Mouse (Mus musculus): Measurements from ENCODE around the gene Gm12248. TPM values are rescaled to one million over a fixed set of nuclear protein-coding genes. Genes with fewer than 3 reads are reported as not detected.

Gm12248 gene
- polyA plus RNA-seq, 1 experiment from 2014 or later: not detected

DNA sequence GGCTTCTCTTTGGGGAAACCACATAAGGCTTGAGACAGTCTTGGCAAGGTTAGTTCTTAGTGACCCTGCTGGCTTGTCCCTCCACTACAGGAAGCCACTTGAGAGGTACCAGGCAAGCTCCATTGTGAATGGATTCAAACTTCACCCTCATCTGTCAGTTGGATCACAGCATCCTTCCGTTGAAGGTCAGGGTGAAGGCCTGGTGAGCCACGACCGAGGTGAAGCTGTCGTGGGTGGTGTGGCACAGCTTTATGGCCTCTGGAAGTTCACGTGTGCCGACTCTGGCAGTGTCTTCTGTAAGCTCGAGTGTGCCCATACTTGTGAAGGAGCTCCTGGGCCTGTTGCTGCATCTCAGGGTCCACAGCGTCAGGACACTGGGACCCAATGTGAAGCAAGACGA is 28.4 kb upstream of the Gm12248 start:
- H3K4me1 ChIP-seq (replicated peaks): peaks cover 2% of the 10 kb centered on the region; the same call in 1 of the 2 replicates
- no peaks in the 10 kb centered on the region for H3K27me3 ChIP-seq
- 95% methylated on average over 9 of the region's 9 CpGs for WGBS
- H3K27ac ChIP-seq: no peak overlapping the region
- no peaks in the 10 kb centered on the region for H3K9me3 ChIP-seq
- ATAC-seq: no peak
- no peak overlapping the region for H3K4me2 ChIP-seq (replicated peaks)
- H3K36me3 ChIP-seq: peaks cover 90% of the 10 kb centered on the region
- H3K4me3 ChIP-seq (replicated peaks): no peak overlapping the region
- no peak overlapping the region for H3K9ac ChIP-seq (replicated peaks)

DNA sequence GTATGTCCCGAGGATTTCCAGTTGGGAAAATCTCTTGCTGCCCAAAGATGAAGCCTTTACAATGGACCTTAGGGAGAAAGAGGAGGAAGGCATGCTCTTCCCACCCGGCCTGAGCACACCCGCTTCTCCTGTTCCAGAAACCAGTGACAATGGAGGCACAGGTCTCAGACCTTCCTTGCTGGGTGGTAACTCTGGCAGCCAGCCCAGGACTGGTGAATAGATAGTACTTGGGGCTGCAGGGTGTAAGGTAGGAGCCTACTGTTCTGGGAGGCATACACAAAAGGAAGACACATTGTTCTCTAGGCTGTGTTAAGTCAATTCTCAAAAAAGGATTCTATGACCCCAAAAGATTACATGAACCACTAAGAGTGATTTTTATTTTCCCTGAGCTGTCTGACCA is 27.7 kb upstream of the Gm12248 start:
- Histone ChIP-seq H3K36me3 (peaks cover 90% of the 10 kb centered on the region), H3K27ac (no peak overlapping the region), H3K4me2 (replicated peaks) (no peak overlapping the region), H3K4me1 (replicated peaks) (no peaks in the 10 kb centered on the region), H3K4me3 (replicated peaks) (no peak overlapping the region), H3K9ac (replicated peaks) (no peak overlapping the region), H3K27me3 (no peaks in the 10 kb centered on the region), H3K9me3 (no peaks in the 10 kb centered on the region)
- no peak for ATAC-seq
- WGBS: 86% methylated on average over 3 of the region's 3 CpGs

DNA sequence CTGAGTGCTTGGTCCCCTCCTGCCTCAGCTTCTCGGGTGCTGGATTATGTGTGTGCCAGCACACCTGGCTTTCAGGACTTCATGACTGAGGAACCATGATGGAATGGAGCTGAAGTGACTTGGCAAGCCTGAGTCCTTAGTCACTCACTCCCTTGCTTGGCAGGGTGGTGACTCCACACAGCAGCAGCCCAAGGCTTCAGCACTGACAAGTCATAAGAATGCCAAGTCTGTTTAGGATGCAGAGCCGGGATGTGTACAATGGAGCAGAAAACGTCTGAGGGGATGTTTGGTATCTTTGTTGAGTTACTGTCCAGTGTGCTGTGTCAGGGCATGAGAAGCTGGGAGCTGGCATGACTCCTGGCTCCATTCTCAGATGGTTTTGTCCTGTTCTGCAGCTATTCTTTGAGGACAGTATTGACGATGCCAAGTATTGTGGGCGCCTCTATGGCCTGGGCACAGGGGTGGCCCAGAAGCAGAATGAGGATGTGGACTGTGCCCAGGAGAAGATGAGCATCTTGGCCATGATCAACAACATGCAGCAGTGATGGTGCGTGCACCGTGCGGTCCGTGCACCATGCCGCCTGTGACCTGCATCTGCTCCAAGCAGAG is 24.2 kb upstream of the Gm12248 start:
- Histone ChIP-seq H3K27ac (no peak overlapping the region), H3K4me1 (replicated peaks) (no peaks in the 10 kb centered on the region), H3K4me3 (replicated peaks) (no peak overlapping the region), H3K9ac (replicated peaks) (no peak overlapping the region), H3K36me3 (peaks cover 93% of the 10 kb centered on the region), H3K27me3 (no peaks in the 10 kb centered on the region), H3K4me2 (replicated peaks) (no peak overlapping the region), H3K9me3 (no peaks in the 10 kb centered on the region)
- 90% methylated on average over 10 of the region's 10 CpGs for WGBS
- no peak for ATAC-seq

DNA sequence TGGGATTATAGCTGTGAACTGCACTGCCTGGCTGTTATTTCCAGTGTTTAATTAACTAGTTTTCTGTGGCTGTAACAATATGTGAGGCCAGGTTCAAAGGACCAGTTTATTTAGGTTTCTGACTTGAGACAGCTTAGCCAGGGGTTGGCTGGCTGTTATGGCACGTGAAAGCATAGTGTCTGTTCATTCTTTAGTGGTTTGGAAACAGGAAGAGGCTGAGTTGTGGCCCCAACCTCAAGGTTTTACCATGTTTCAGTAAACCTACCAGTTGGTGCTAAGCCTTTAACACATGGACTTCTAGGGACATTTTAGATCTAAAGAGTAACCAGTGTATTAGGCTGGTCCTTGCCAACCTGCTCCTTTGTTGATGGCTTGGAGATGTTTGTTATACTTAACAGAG is 23.6 kb upstream of the Gm12248 start:
- H3K27me3 ChIP-seq: no peaks in the 10 kb centered on the region
- H3K4me1 ChIP-seq (replicated peaks): no peaks in the 10 kb centered on the region
- H3K4me2 ChIP-seq (replicated peaks): no peak overlapping the region
- peaks cover 93% of the 10 kb centered on the region for H3K36me3 ChIP-seq
- H3K27ac ChIP-seq: no peak overlapping the region
- no peak for ATAC-seq
- WGBS: 94% methylated on average over 1 of the region's 1 CpGs
- H3K4me3 ChIP-seq (replicated peaks): no peak overlapping the region
- H3K9ac ChIP-seq (replicated peaks): no peak overlapping the region
- H3K9me3 ChIP-seq: no peaks in the 10 kb centered on the region

DNA sequence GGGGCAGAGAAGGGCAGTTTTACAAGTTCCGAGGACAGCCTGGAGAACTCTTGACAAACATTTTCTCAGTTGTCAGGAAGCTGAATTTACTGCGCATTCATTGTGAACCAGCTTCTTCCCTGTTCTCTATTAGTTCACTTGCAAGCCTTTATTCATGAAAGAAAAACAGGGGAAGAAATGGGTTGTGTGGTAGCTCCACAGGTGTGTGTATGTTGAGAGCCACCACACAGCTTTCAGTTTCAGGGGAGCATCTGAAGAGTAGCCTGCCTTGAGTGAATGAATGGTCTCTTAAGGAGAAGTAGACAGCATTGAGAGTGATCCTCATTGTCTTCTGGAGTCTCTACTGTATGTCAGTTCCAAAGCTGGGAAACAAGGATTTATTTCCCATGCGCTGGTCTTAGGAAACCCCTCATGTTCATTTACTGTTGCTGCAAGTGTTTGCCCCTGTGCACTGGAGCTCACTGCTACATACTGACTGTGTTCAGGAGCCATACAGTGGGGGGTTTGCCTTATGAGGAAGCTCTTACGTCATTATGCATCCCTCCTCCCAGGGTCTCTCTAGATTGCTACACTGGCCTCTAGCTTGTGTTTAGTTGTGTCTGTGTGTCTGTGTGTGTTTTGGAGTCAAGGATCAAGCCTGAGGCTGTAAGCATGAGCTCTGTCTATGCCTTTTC is 14.9 kb upstream of the Gm12248 start:
- Histone ChIP-seq H3K4me1 (replicated peaks) (peaks cover 39% of the 10 kb centered on the region), H3K9ac (replicated peaks) (no peak overlapping the region), H3K27ac (no peak overlapping the region), H3K4me2 (replicated peaks) (no peak overlapping the region), H3K27me3 (no peaks in the 10 kb centered on the region), H3K36me3 (peaks cover 37% of the 10 kb centered on the region), H3K9me3 (no peaks in the 10 kb centered on the region), H3K4me3 (replicated peaks) (no peak overlapping the region)
- WGBS: 94% methylated on average over 4 of the region's 4 CpGs
- ATAC-seq: no peak

DNA sequence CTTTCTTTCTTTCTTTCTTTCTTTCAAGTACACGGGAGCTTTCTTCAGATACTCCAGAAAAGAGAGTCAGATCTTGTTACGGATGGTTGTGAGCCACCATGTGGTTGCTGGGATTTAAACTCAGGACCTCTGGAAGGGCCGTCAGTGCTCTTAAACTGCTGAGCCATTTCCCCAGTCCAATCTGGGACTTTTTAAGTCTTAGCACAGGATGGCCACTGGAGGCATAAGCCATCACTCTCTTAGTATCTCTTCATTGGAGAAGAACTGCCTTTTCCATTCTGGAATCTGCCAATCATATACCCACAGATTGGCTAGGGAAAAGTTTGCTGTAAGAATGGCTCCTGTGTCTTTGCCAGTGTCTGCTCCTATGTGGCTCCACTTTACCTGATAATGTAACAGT is 14.1 kb upstream of the Gm12248 start:
- Histone ChIP-seq H3K27me3 (no peaks in the 10 kb centered on the region), H3K27ac (no peak overlapping the region), H3K4me2 (replicated peaks) (no peak overlapping the region), H3K9me3 (no peaks in the 10 kb centered on the region), H3K4me3 (replicated peaks) (no peak overlapping the region), H3K36me3 (peaks cover 29% of the 10 kb centered on the region), H3K4me1 (replicated peaks) (peaks cover 41% of the 10 kb centered on the region), H3K9ac (replicated peaks) (no peak overlapping the region)
- WGBS: 63% methylated on average over 3 of the region's 3 CpGs
- ATAC-seq: no peak

DNA sequence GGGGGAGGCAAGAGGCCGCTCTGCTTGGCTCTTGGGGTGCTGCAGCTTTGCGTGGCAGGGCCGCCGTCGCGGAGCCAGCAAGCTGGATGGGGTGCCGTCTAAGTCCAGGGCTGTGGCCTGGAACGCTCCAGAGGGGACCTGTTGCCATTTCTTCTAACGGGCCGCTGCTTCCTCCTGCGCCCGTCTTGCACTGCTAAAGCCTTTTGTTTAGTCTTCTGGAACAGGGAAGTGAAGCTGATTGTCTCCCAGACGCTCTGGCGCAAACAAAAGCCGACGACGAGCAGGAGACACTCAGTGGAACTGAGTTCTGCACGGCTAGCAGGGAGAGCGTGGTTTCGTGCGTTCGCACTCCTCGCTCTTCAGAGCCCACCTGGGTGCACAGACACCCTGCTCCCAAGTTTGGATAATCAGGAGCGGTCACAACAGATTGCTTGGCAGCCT is 11.4 kb upstream of the Gm12248 start:
- no peaks in the 10 kb centered on the region for H3K27me3 ChIP-seq
- ATAC-seq: peak; percentile 58
- H3K36me3 ChIP-seq: 0 out of 2 replicates have a peak, but pooled peaks cover 3% of the 10 kb centered on the region
- H3K27ac ChIP-seq: peak overlapping the region; percentile 87
- no peaks in the 10 kb centered on the region for H3K9me3 ChIP-seq
- under 1% methylated on average over 24 of the region's 24 CpGs for WGBS
- H3K4me1 ChIP-seq (replicated peaks): peaks cover 41% of the 10 kb centered on the region
- H3K4me2 ChIP-seq (replicated peaks): peak overlapping the region; percentile 72
- peak overlapping the region; percentile 90 for H3K4me3 ChIP-seq (replicated peaks)
- H3K9ac ChIP-seq (replicated peaks): peak overlapping the region; percentile 88

DNA sequence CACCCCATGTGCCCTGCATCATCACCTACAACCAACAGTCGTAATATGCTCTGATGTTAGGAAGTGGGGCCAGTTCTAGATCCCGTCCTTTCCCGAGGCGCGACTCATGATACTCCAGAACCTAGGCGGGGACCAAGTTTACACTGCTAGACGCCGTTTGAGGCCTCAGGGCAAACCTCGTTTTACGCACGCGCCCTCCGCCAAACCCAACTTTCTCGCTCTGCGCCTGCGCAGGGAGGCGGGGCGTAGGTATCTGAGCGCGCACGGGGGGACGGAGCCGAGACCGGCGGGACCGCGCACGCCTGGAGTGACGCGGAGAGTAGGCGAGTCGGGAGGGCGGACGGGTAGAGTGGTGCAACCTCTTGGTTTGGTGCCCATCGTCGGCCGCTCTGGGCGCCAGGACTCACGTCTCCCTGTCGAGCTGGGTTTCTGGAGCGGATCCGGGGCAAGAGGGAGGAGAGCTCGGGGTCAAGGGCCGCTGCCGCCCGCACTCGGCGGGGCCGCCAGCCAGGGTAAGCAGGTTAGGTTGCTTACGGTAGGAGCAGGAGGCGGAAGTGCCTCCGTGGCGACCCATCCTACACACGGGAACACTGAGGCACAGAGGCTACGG is 10.9 kb upstream of the Gm12248 start, which contains the start of gene Cnot8:
Gene Cnot8 (plus strand): TSS at position 457 of the 610 bp plus-strand sequence.
- WGBS: under 1% methylated on average over 54 of the region's 55 CpGs
- H3K4me3 ChIP-seq (replicated peaks): peak within 1 kb of the TSS; percentile 90

DNA sequence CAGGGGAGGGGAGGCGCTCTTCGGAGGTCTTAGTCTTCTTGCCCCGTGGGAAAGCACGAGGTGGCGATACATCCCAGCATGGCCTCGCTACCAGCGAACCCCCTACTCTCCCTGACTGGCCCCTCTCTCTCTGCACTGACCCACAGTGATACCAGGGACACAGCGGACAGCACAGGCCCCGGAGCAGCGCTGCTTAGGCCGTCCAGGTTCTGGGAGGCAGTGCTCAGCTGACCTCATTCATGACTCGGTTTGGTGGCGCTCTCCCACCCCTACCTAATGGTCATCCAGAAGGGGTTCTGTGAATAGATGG is 10.4 kb upstream of the Gm12248 start:
- peak; percentile 73 for ATAC-seq
- Histone ChIP-seq H3K9ac (replicated peaks) (peak overlapping the region; percentile 63), H3K4me1 (replicated peaks) (peaks cover 41% of the 10 kb centered on the region), H3K4me3 (replicated peaks) (peak overlapping the region; percentile 90), H3K36me3 (no peaks in the 10 kb centered on the region), H3K4me2 (replicated peaks) (peak overlapping the region; percentile 61), H3K9me3 (no peaks in the 10 kb centered on the region), H3K27me3 (peaks cover 8% of the 10 kb centered on the region), H3K27ac (peak overlapping the region; percentile 68)
- 53% methylated on average over 13 of the region's 13 CpGs for WGBS

More for the DNA sequence above, 10.9 kb upstream of the Gm12248 start, which contains the start of gene Cnot8:
- peak; percentile 97 for ATAC-seq
- Histone ChIP-seq H3K27ac (peak within 1 kb of the TSS; percentile 87), H3K4me1 (replicated peaks) (peaks cover 41% of the 10 kb centered on the region), H3K27me3 (peaks cover 3% of the 10 kb centered on the region), H3K4me2 (replicated peaks) (peak within 1 kb of the TSS; percentile 72), H3K9me3 (no peaks in the 10 kb centered on the region), H3K9ac (replicated peaks) (peak within 1 kb of the TSS; percentile 88), H3K36me3 (0 out of 2 replicates have a peak, but pooled peaks cover 3% of the 10 kb centered on the region)

DNA sequence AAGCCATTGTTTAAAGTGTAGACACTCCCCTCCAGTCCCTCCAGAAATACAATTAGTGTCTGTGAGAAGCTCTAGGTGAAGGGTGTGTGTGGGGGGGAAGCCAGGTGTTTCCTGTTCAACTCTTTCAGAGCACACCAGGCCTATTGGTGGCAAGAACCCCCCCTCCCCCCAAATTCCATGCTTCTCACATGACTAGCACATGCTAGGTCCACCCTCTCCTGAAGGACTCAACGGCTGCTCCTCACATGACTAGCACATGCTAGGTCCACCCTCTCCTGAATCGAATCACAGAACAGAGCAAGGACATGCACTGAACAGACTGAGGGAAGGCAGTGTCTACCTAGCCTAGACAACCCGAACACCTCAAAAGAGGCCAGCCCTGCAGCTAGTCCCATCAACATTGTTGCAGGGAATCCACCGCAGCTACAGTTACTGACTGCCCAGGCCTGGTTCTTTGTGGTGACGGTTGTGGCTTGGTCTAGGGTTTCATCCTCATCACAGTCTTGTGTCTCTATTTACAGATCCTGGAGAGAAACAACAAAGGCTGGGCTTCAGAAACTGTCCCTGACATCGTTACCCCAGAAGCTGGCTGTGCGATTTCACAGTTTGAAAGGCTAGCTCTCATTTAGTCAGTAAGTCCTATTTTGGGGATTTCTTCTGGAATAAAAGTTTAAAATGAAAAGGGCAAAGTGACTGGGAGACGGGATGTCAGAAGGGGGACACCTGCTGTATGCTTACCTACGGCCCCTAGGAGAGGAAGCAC is 9.8 kb upstream of the Gm12248 start:
- ATAC-seq: no peak
- H3K4me2 ChIP-seq (replicated peaks): peak overlapping the region; percentile 61
- H3K27me3 ChIP-seq: peaks cover 13% of the 10 kb centered on the region
- no peaks in the 10 kb centered on the region for H3K9me3 ChIP-seq
- peak overlapping the region; percentile 63 for H3K9ac ChIP-seq (replicated peaks)
- H3K4me3 ChIP-seq (replicated peaks): peak overlapping the region; percentile 90
- peaks cover 39% of the 10 kb centered on the region for H3K4me1 ChIP-seq (replicated peaks)
- no peak overlapping the region for H3K27ac ChIP-seq
- 87% methylated on average over 9 of the region's 9 CpGs for WGBS
- H3K36me3 ChIP-seq: no peaks in the 10 kb centered on the region

DNA sequence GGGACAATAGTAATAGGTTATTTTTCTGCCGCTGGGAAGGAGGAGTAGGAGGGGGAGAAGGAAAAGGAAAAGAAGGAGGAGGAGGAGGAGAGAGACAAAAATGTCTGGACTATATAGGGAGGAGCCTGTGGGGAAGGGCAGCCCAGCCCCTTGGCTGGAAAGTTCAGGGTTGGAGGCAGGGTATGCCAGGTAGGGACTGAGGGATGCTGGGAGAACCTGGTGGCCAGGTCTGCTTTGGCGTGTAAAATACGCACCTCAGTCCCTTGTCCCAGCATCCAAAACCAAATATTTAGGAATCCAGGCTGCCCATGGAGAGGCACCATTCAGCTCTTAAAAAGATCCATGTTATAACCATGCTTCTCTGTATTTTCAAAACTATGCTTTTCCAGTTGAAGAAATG is 9.2 kb upstream of the Gm12248 start:
- no peak overlapping the region for H3K4me3 ChIP-seq (replicated peaks)

More for the DNA sequence above, 9.2 kb upstream of the Gm12248 start:
- Histone ChIP-seq H3K9me3 (no peaks in the 10 kb centered on the region), H3K36me3 (no peaks in the 10 kb centered on the region), H3K27ac (no peak overlapping the region), H3K9ac (replicated peaks) (no peak overlapping the region), H3K4me2 (replicated peaks) (no peak overlapping the region), H3K27me3 (peaks cover 19% of the 10 kb centered on the region), H3K4me1 (replicated peaks) (peaks cover 35% of the 10 kb centered on the region)
- ATAC-seq: no peak
- WGBS: 91% methylated on average over 3 of the region's 3 CpGs

Data from midbrain, embryonic 13.5 days (tissue).